8 mouse cellular contexts compared by ENCODE assay signal in the genomic region with DNA sequence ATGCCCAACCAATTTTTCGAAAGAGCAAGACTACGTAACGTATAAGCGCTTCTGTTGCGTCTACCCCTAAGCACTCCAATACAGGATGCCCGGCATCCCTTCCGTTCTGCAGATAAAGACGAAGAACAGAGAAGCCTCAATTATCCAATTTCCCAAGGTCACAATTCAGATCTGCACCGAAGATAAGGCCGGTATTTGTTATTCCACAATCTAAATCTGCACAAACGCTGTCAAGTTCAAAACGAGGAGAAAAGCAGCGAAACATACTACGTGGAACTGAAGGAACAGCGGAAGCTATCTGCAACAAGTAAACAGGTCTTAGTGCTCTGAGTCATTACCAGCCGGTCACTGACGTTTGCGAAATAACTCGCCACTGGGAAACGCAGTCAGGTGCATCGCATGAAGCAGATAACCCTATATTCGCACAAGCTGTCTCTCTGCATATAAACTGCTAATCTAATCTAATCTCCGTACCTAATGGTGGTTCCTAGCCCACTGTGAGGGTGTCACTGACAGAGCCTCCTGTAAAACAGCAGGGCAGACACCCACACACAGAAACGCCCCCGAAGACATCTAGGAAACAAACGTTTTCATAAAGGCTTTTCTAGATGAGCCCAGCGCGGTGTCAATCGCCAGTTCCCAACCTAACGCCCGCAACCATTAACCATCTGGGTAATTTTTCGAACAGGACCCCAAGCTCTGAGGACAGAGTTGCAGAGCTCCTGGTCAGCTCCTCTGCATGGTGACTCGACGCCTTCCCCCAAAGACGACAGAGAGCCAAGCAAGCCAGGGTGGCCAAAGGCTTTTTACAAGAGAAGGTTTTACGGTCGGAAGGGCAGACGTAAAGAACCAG. TPM values are rescaled to one million over a fixed set of nuclear protein-coding genes. Genes with fewer than 3 reads are reported as not detected.
DNase-seq lines count a peak whose midpoint lies in the region; ATAC-seq and TF ChIP-seq lines count a peak whose summit lies in the region.

No protein-coding gene starts in this region.

- H3K36me3 ChIP-seq in E14TG2a.4 (ENCODE audit: insufficient read depth, low read length): peaks cover 5% of the 10 kb centered on the region; the same call in 1 of the 2 replicates
- no peaks in the 10 kb centered on the region for H3K36me3 ChIP-seq in embryonic facial prominence, embryonic 15.5 days
- H3K36me3 ChIP-seq in lung, embryonic 16.5 days (ENCODE audit: control insufficient read depth, insufficient read depth, low read length): no peaks in the 10 kb centered on the region

- no peak for TF ChIP-seq CTCF in E14TG2a.4 (conservative IDR thresholded peaks at IDR 0.05; ENCODE audit: low read length)
- TF ChIP-seq CTCF in olfactory bulb, adult 2 months (IDR thresholded peaks at IDR 0.05; ENCODE audit: insufficient read depth, low read depth, low read length): no peak

- H3K4me3 ChIP-seq in E14TG2a.4 (replicated peaks; ENCODE audit: low read length): peak overlapping the region; percentile 98
- peak overlapping the region; percentile 99 for H3K4me3 ChIP-seq in embryonic facial prominence, embryonic 15.5 days (replicated peaks)
- H3K4me3 ChIP-seq in lung, embryonic 16.5 days (ENCODE audit: low read length): peak overlapping the region; percentile 78
- peak overlapping the region; percentile 98 for H3K4me3 ChIP-seq in olfactory bulb, adult 2 months (ENCODE audit: insufficient read depth, low read depth, low read length)

- 22% methylated on average over 37 of the region's 38 CpGs for WGBS in embryonic facial prominence, embryonic 15.5 days
- 23% methylated on average over 33 of the region's 38 CpGs for WGBS in lung, embryonic 16.5 days
- 26% methylated on average over 37 of the region's 38 CpGs for WGBS in olfactory bulb, adult 2 months

- peak; percentile 50 to 82 for DNase-seq in adrenal gland, adult (ENCODE audit: inconsistent age in 2 of 2, low spot score in 1 of 2)
- no peak for DNase-seq in adrenal gland, postnatal 25 days
- peak; percentile 77 for DNase-seq in induced T-regulatory cell, adult 2 months (ENCODE audit: low read depth)
- no peak for DNase-seq in ovary, adult 18-20 months (ENCODE audit: low spot score)

- no peaks in the 10 kb centered on the region for H3K9me3 ChIP-seq in E14TG2a.4 (ENCODE audit: low read length)
- no peaks in the 10 kb centered on the region for H3K9me3 ChIP-seq in embryonic facial prominence, embryonic 15.5 days (replicated peaks)
- no peaks in the 10 kb centered on the region for H3K9me3 ChIP-seq in lung, embryonic 16.5 days (ENCODE audit: control insufficient read depth, low read length)

- peak overlapping the region; percentile 62 for H3K4me2 ChIP-seq in embryonic facial prominence, embryonic 15.5 days (replicated peaks)
- peak overlapping the region; percentile 81 for H3K4me2 ChIP-seq in lung, embryonic 16.5 days (ENCODE audit: low read depth, low read length)

- no peaks in the 10 kb centered on the region for H3K27me3 ChIP-seq in E14TG2a.4 (ENCODE audit: insufficient read depth, low read length)
- no peaks in the 10 kb centered on the region for H3K27me3 ChIP-seq in embryonic facial prominence, embryonic 15.5 days
- no peaks in the 10 kb centered on the region for H3K27me3 ChIP-seq in lung, embryonic 16.5 days (ENCODE audit: control insufficient read depth, insufficient read depth, low read depth, low read length)

- H3K27ac ChIP-seq in embryonic facial prominence, embryonic 15.5 days (replicated peaks): peak overlapping the region; percentile 71
- H3K27ac ChIP-seq in lung, embryonic 16.5 days (ENCODE audit: low read length): peak overlapping the region; percentile 32; the same call in 1 of the 2 replicates
- H3K27ac ChIP-seq in olfactory bulb, adult 2 months (ENCODE audit: insufficient read depth, low read depth, low read length): no peak overlapping the region

- ATAC-seq in embryonic facial prominence, embryonic 15.5 days (ENCODE audit: insufficient number of reproducible peaks, low FRiP score, low TSS enrichment, low read depth): no peak
- ATAC-seq in lung, embryonic 16.5 days (ENCODE audit: low read depth): no peak

- peaks cover 50% of the 10 kb centered on the region for H3K4me1 ChIP-seq in E14TG2a.4 (replicated peaks; ENCODE audit: low read depth, low read length)
- peaks cover 25% of the 10 kb centered on the region for H3K4me1 ChIP-seq in embryonic facial prominence, embryonic 15.5 days
- peaks cover 8% of the 10 kb centered on the region for H3K4me1 ChIP-seq in lung, embryonic 16.5 days (replicated peaks; ENCODE audit: control insufficient read depth, insufficient read depth, low read length)
- peaks cover 13% of the 10 kb centered on the region for H3K4me1 ChIP-seq in olfactory bulb, adult 2 months (ENCODE audit: control insufficient read depth, insufficient read depth, low read length)

- TF ChIP-seq POLR2A in olfactory bulb, adult 2 months (IDR thresholded peaks at IDR 0.05; ENCODE audit: insufficient read depth, low read depth, low read length): no peak

- H3K9ac ChIP-seq in embryonic facial prominence, embryonic 15.5 days: peak overlapping the region; percentile 77
- H3K9ac ChIP-seq in lung, embryonic 16.5 days (ENCODE audit: low read length): peak overlapping the region; percentile 87

RNA-seq across cellular contexts. Expression of a gene that starts 0.8 kb away (rescaled TPM):
- total RNA-seq in adrenal gland, postnatal 25 days (2021): 82.8 and 99.9 TPM in 2 replicates
- 55.8 and 56.2 TPM in 2 replicates for polyA plus RNA-seq in embryonic facial prominence, embryonic 15.5 days (2015; fragmentation: Nextera tagmentation; extraction: Ambion mirVana)
- polyA plus RNA-seq in lung, embryonic 16.5 days (2015; fragmentation: Nextera tagmentation; extraction: Ambion mirVana): 56.2 and 61.9 TPM in 2 replicates
- not detected in 2 replicates for polyA plus RNA-seq in olfactory bulb, adult 2 months (2012; ENCODE audit: insufficient read depth, insufficient read length, low replicate concordance, missing spikeins)

Comparison
In these comparisons a context has a peak if more than half of its experiments do, and no peak if none do; other contexts are left out.
1. DNase-seq: peak in adrenal gland, adult (2 of 2) and induced T-regulatory cell, adult 2 months (single experiment); none in adrenal gland, postnatal 25 days (single experiment) and ovary, adult 18-20 months (single experiment).
2. RNA of a gene that starts 0.8 kb away (polyA plus RNA-seq): 56.2 to 61.9 TPM in lung, embryonic 16.5 days and 55.8 to 56.2 TPM in embryonic facial prominence, embryonic 15.5 days; not detected in olfactory bulb, adult 2 months; every median in the first group is over 10 times any median in the second.
3. Peak in every context shown above with its lines, with median percentiles within 50 percentile points of each other: H3K4me3 ChIP-seq.